Mouse (Mus musculus): ENCODE measurements around the gene Trp53i11. TPM values are rescaled to one million over a fixed set of nuclear protein-coding genes. Genes with fewer than 3 reads are reported as not detected.

Trp53i11 gene
- polyA plus RNA-seq, 1 experiment = 54.5 TPM

GRCm38 (mm10) chr2:93163317-93163716 is 24.0 kb upstream of the Trp53i11 start:
- Histone ChIP-seq H3K27me3 (ENCODE audit: control insufficient read depth, insufficient read depth, low read length) (no peaks in the 10 kb centered on the region), H3K4me3 (replicated peaks; ENCODE audit: insufficient read depth, low read depth, low read length) (no peak overlapping the region), H3K27ac (ENCODE audit: insufficient read depth, low read length) (no peak overlapping the region), H3K4me1 (ENCODE audit: control insufficient read depth, insufficient read depth, low read length) (peaks cover 6% of the 10 kb centered on the region)
- WGBS = 32% methylated on average over 2 of the region's 2 CpGs
- TF ChIP-seq POLR2A (IDR thresholded peaks at IDR 0.05; ENCODE audit: borderline replicate concordance, insufficient read depth, low read length) = no peak
- no peak for TF ChIP-seq CTCF (IDR thresholded peaks at IDR 0.05; ENCODE audit: borderline replicate concordance, insufficient read depth, low read depth, low read length)
- no peak for DNase-seq

DNA sequence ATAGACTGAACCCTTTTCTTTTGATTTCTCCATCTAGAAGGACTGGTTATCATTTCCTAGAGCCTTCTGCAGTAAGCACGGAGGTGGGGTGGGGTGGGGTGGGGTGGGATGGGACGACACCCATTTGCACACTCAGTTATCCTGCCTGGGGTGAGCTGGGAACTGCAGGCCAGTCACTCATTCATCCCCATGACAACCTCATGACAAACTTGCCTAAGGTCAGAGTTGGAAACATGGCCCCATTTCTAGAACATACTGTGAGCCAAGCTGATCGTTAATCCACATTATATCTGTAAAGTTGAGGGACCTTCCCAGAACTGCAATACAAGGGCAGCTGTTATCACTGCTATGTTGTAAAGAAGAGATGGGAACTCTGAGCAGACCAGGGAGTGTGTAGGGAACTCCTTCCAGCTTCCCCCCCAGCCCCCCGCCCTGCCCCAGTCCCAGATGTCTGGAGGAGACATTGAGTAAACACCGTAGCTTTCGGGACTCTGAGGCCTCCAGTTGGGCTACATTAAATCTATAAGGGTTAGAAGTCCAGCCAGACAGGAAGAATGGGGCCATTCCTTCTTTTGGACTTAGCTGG is 23.5 kb upstream of the Trp53i11 start:
- TF ChIP-seq POLR2A (IDR thresholded peaks at IDR 0.05; ENCODE audit: borderline replicate concordance, insufficient read depth, low read length) = no peak
- TF ChIP-seq CTCF (IDR thresholded peaks at IDR 0.05; ENCODE audit: borderline replicate concordance, insufficient read depth, low read depth, low read length) = no peak
- 95% methylated on average over 6 of the region's 6 CpGs for WGBS
- DNase-seq = no peak
- H3K27ac ChIP-seq (ENCODE audit: insufficient read depth, low read length) = no peak overlapping the region
- H3K4me3 ChIP-seq (replicated peaks; ENCODE audit: insufficient read depth, low read depth, low read length) = no peak overlapping the region
- H3K4me1 ChIP-seq (ENCODE audit: control insufficient read depth, insufficient read depth, low read length) = peaks cover 6% of the 10 kb centered on the region
- no peaks in the 10 kb centered on the region for H3K27me3 ChIP-seq (ENCODE audit: control insufficient read depth, insufficient read depth, low read length)

- H3K27ac ChIP-seq (ENCODE audit: insufficient read depth, low read length) = no peak overlapping the region
Observed at GRCm38 (mm10) chr2:93166295-93166694, 21.1 kb upstream of the Trp53i11 start.

DNA sequence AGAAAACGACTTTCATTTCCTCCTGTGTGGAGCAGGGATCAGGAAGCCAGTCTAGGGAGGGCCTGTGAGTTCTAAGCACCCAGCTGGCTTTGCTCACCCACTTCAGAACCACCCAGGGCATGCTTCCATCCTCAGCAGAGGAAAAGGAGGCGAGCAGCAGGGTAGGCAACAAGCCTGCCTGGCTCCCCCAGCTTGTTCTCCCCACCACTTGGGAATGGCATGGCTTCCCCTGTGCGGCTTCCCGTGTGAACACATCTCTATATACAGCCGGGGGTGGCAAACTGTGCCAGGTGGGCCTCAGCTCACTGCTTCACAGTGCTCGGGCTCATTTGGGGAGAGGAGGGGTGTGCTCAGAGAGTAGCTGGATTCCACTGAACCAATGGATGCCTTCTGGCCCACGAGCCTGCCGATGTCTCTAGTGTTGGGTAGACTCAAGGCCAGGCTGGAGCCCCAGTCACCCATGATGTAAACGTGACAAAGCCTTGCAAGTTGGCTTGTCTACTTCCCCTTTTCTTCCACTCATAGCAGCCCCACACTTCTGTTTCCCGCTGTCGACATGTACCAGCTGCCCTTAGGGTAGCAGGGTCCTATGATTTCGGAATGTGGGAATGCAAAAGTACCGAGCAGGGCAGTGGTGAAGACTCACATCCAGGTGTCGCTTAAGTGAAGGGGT is 20.5 kb upstream of the Trp53i11 start:
- no peak overlapping the region for H3K27ac ChIP-seq (ENCODE audit: insufficient read depth, low read length)
- 89% methylated on average over 14 of the region's 14 CpGs for WGBS
- H3K27me3 ChIP-seq (ENCODE audit: control insufficient read depth, insufficient read depth, low read length) = no peaks in the 10 kb centered on the region

More at GRCm38 (mm10) chr2:93166295-93166694, 21.1 kb upstream of the Trp53i11 start:
- TF ChIP-seq POLR2A (IDR thresholded peaks at IDR 0.05; ENCODE audit: borderline replicate concordance, insufficient read depth, low read length) = no peak
- no peak for TF ChIP-seq CTCF (IDR thresholded peaks at IDR 0.05; ENCODE audit: borderline replicate concordance, insufficient read depth, low read depth, low read length)
- Histone ChIP-seq H3K4me1 (ENCODE audit: control insufficient read depth, insufficient read depth, low read length) (peaks cover 10% of the 10 kb centered on the region), H3K4me3 (replicated peaks; ENCODE audit: insufficient read depth, low read depth, low read length) (no peak overlapping the region), H3K27me3 (ENCODE audit: control insufficient read depth, insufficient read depth, low read length) (no peaks in the 10 kb centered on the region)
- WGBS = 89% methylated on average over 6 of the region's 6 CpGs
- DNase-seq = no peak

GRCm38 (mm10) chr2:93170156-93170844 is 17.0 kb upstream of the Trp53i11 start:
- 33% methylated on average over 19 of the region's 19 CpGs for WGBS
- H3K27me3 ChIP-seq (ENCODE audit: control insufficient read depth, insufficient read depth, low read length) = no peaks in the 10 kb centered on the region
- TF ChIP-seq POLR2A (IDR thresholded peaks at IDR 0.05; ENCODE audit: borderline replicate concordance, insufficient read depth, low read length) (no peak), CTCF (IDR thresholded peaks at IDR 0.05; ENCODE audit: borderline replicate concordance, insufficient read depth, low read depth, low read length) (no peak)
- H3K27ac ChIP-seq (ENCODE audit: insufficient read depth, low read length) = no peak overlapping the region
- peaks cover 19% of the 10 kb centered on the region for H3K4me1 ChIP-seq (ENCODE audit: control insufficient read depth, insufficient read depth, low read length)
- no peak overlapping the region for H3K4me3 ChIP-seq (replicated peaks; ENCODE audit: insufficient read depth, low read depth, low read length)
- DNase-seq = peak in 1 of 2 experiments; percentile 44

More for the DNA sequence above, 20.5 kb upstream of the Trp53i11 start:
- no peak for TF ChIP-seq POLR2A (IDR thresholded peaks at IDR 0.05; ENCODE audit: borderline replicate concordance, insufficient read depth, low read length)
- no peak for TF ChIP-seq CTCF (IDR thresholded peaks at IDR 0.05; ENCODE audit: borderline replicate concordance, insufficient read depth, low read depth, low read length)
- H3K4me3 ChIP-seq (replicated peaks; ENCODE audit: insufficient read depth, low read depth, low read length) = no peak overlapping the region
- no peak for DNase-seq
- H3K4me1 ChIP-seq (ENCODE audit: control insufficient read depth, insufficient read depth, low read length) = peaks cover 10% of the 10 kb centered on the region

- Histone ChIP-seq H3K4me1 (ENCODE audit: control insufficient read depth, insufficient read depth, low read length) (peaks cover 22% of the 10 kb centered on the region), H3K27me3 (ENCODE audit: control insufficient read depth, insufficient read depth, low read length) (no peaks in the 10 kb centered on the region), H3K4me3 (replicated peaks; ENCODE audit: insufficient read depth, low read depth, low read length) (no peak overlapping the region), H3K27ac (ENCODE audit: insufficient read depth, low read length) (no peak overlapping the region)
- peak; percentile 34 to 43 for DNase-seq
- no peak for TF ChIP-seq CTCF (IDR thresholded peaks at IDR 0.05; ENCODE audit: borderline replicate concordance, insufficient read depth, low read depth, low read length)
- no peak for TF ChIP-seq POLR2A (IDR thresholded peaks at IDR 0.05; ENCODE audit: borderline replicate concordance, insufficient read depth, low read length)
- 52% methylated on average over 5 of the region's 5 CpGs for WGBS
Observed at GRCm38 (mm10) chr2:93170845-93171200, 16.5 kb upstream of the Trp53i11 start.

DNA sequence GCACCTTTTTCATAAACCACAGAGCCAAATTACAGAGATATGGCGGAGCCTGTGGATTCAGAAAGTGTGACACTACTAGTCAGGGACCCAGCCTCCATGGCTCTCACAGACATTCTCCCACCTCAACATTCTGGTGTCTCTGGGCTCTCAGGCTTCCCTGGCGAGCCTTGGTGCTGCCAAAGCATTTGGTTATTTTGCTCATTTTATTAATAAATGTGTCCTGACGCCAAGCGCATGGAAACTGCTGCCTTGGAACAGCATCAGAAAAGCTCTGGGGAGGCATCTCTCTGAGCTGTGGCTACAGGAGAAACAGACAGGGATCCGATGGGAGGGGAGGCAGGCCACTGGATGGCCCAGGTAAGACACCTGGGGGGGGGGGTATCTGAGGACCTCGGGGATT is 15.4 kb upstream of the Trp53i11 start:
- DNase-seq = no peak
- Histone ChIP-seq H3K27ac (ENCODE audit: insufficient read depth, low read length) (no peak overlapping the region), H3K4me3 (replicated peaks; ENCODE audit: insufficient read depth, low read depth, low read length) (no peak overlapping the region), H3K4me1 (ENCODE audit: control insufficient read depth, insufficient read depth, low read length) (peaks cover 33% of the 10 kb centered on the region), H3K27me3 (ENCODE audit: control insufficient read depth, insufficient read depth, low read length) (no peaks in the 10 kb centered on the region)
- WGBS = 53% methylated on average over 6 of the region's 6 CpGs
- TF ChIP-seq POLR2A (IDR thresholded peaks at IDR 0.05; ENCODE audit: borderline replicate concordance, insufficient read depth, low read length) (no peak), CTCF (IDR thresholded peaks at IDR 0.05; ENCODE audit: borderline replicate concordance, insufficient read depth, low read depth, low read length) (no peak)

Data from cerebellum, adult 2 months (tissue).